Mouse (Mus musculus) thymus, adult 2 months (tissue): ENCODE data around the gene Ankrd39. TPM values are rescaled to one million over a fixed set of nuclear protein-coding genes. Genes with fewer than 3 reads are reported as not detected.

Experiments used
- DNase-seq: peaks from one replicate; pipeline ENCODE4 v3.0.0; 2021
- H3K27ac ChIP-seq: fragments of 200-500 bp; 2 replicates; pipeline ENCODE4 v1.5.1; 2012; ENCODE audit warnings: low read length, control low read depth; ENCODE audit not compliant: control insufficient read depth, insufficient read depth
- H3K27me3 ChIP-seq: fragments of 200-500 bp; 2 replicates; pipeline ENCODE4 v1.6.1; 2012; ENCODE audit warnings: mild to moderate bottlenecking, low read length, moderate library complexity, mixed read lengths; ENCODE audit not compliant: control insufficient read depth, insufficient read depth
- H3K36me3 ChIP-seq: fragments of 200-500 bp; 2 replicates; pipeline ENCODE4 v1.6.1; 2012; ENCODE audit warnings: mild to moderate bottlenecking, low read length, moderate library complexity; ENCODE audit not compliant: control insufficient read depth, insufficient read depth
- H3K4me1 ChIP-seq: fragments of 200-500 bp; replicated peaks from 2 replicates; pipeline ENCODE4 v1.6.1; 2012; ENCODE audit warnings: low read length; ENCODE audit not compliant: control insufficient read depth, insufficient read depth
- H3K4me3 ChIP-seq: fragments of 200-500 bp; 2 replicates; pipeline ENCODE4 v1.5.1; 2012; ENCODE audit warnings: mild to moderate bottlenecking, low read length, control low read depth, moderate library complexity; ENCODE audit not compliant: control insufficient read depth, insufficient read depth
- CTCF ChIP-seq: fragments of 200-500 bp; IDR thresholded peaks from 2 replicates; pipeline ENCODE4 v1.5.1; 2012; ENCODE audit warnings: mild to moderate bottlenecking, control low read depth, low read length, moderate library complexity, borderline replicate concordance; ENCODE audit not compliant: control insufficient read depth, poor library complexity, insufficient read depth; ENCODE audit errors: extremely low read depth
- POLR2A ChIP-seq: fragments of 200-500 bp; IDR thresholded peaks from 2 replicates; pipeline ENCODE4 v1.6.1; 2012; ENCODE audit warnings: mild to moderate bottlenecking, low read length, control low read depth, moderate library complexity; ENCODE audit not compliant: control insufficient read depth, poor library complexity, insufficient read depth; ENCODE audit errors: extremely low read depth
- WGBS: fragments of 180-500 bp; shearing (Covaris S2); methylation state at CpG from one replicate; pipeline ENCODE4 v1.1.7; 2018; 5-methylcytosine and 5-hydroxymethylcytosine counted together
- polyA plus RNA-seq: library from polyadenylated mRNA; depleted of rRNA; stranded (reverse); fragments of >200 nt; gene quantifications from 2 replicates; pipeline ENCODE4 v1.2.3, GENCODE M21; 2012

Gene Ankrd39
- polyA plus RNA-seq, 1 experiment = 48.4 TPM

- peaks cover 37% of the 10 kb centered on the region for H3K4me1 ChIP-seq
- TF ChIP-seq CTCF (no peak), POLR2A (no peak)
- H3K4me3 ChIP-seq = no peak overlapping the region
- no peak overlapping the region for H3K27ac ChIP-seq
- no peak for DNase-seq
- no peaks in the 10 kb centered on the region for H3K36me3 ChIP-seq
- WGBS = 89% methylated on average over 21 of the region's 21 CpGs
- H3K27me3 ChIP-seq = no peaks in the 10 kb centered on the region; the same call in 1 of the 2 replicates
These were observed 7.6 kb upstream of the Ankrd39 start for GRCm38 (mm10) chr1:36554633-36555399.

GRCm38 (mm10) chr1:36552506-36552905 lies 5.3 kb upstream of the Ankrd39 start:
- TF ChIP-seq CTCF (no peak), POLR2A (no peak)
- Histone ChIP-seq H3K4me1 (peaks cover 20% of the 10 kb centered on the region), H3K27me3 (no peaks in the 10 kb centered on the region; the same call in 1 of the 2 replicates), H3K36me3 (no peaks in the 10 kb centered on the region), H3K27ac (no peak overlapping the region), H3K4me3 (no peak overlapping the region)
- no peak for DNase-seq
- WGBS = 83% methylated on average over 16 of the region's 16 CpGs

GRCm38 (mm10) chr1:36551904-36552303 lies 4.7 kb upstream of the Ankrd39 start:
- no peak for TF ChIP-seq CTCF
- no peak for TF ChIP-seq POLR2A
- WGBS = 92% methylated on average over 17 of the region's 17 CpGs
- no peaks in the 10 kb centered on the region for H3K27me3 ChIP-seq

GRCm38 (mm10) chr1:36550075-36550863 lies 3.0 kb upstream of the Ankrd39 start:
- Histone ChIP-seq H3K27me3 (no peaks in the 10 kb centered on the region), H3K36me3 (no peaks in the 10 kb centered on the region), H3K4me3 (no peak overlapping the region), H3K4me1 (peaks cover 5% of the 10 kb centered on the region), H3K27ac (no peak overlapping the region)
- WGBS = 95% methylated on average over 20 of the region's 20 CpGs
- no peak for TF ChIP-seq CTCF
- no peak for TF ChIP-seq POLR2A
- DNase-seq = no peak

More at GRCm38 (mm10) chr1:36551904-36552303, 4.7 kb upstream of the Ankrd39 start:
- no peaks in the 10 kb centered on the region for H3K36me3 ChIP-seq
- no peak overlapping the region for H3K4me3 ChIP-seq
- no peak overlapping the region for H3K27ac ChIP-seq
- DNase-seq = no peak
- peaks cover 15% of the 10 kb centered on the region for H3K4me1 ChIP-seq

- no peak overlapping the region for H3K4me3 ChIP-seq
These were observed 2.2 kb upstream of the Ankrd39 start for GRCm38 (mm10) chr1:36549491-36549890.

GRCm38 (mm10) chr1:36548771-36549170 lies 1.5 kb upstream of the Ankrd39 start:
- WGBS = 89% methylated on average over 8 of the region's 8 CpGs
- DNase-seq = no peak
- no peak overlapping the region for H3K4me3 ChIP-seq
- no peaks in the 10 kb centered on the region for H3K36me3 ChIP-seq
- H3K27ac ChIP-seq = no peak overlapping the region
- H3K27me3 ChIP-seq = no peaks in the 10 kb centered on the region
- TF ChIP-seq CTCF (no peak), POLR2A (no peak)
- peaks cover 5% of the 10 kb centered on the region for H3K4me1 ChIP-seq

More at GRCm38 (mm10) chr1:36549491-36549890, 2.2 kb upstream of the Ankrd39 start:
- Histone ChIP-seq H3K36me3 (no peaks in the 10 kb centered on the region), H3K27me3 (no peaks in the 10 kb centered on the region), H3K4me1 (peaks cover 5% of the 10 kb centered on the region), H3K27ac (no peak overlapping the region)
- no peak for DNase-seq
- TF ChIP-seq POLR2A (no peak), CTCF (no peak)
- WGBS = 97% methylated on average over 18 of the region's 18 CpGs
